Mouse (Mus musculus): ENCODE results near the gene Tubb2b. TPM values are rescaled to one million over a fixed set of nuclear protein-coding genes. Genes with fewer than 3 reads are reported as not detected.

Tubb2b gene
- polyA plus RNA-seq, 1 experiment from 2014 or later, result 36.6 TPM

GRCm38 (mm10) chr13:34116508-34116907 is 13.8 kb downstream of the Tubb2b start:
- WGBS, result 71% methylated on average over 6 of the region's 6 CpGs
- Histone ChIP-seq H3K9ac (no peak overlapping the region), H3K4me2 (no peak overlapping the region), H3K27me3 (no peaks in the 10 kb centered on the region), H3K36me3 (no peaks in the 10 kb centered on the region), H3K9me3 (replicated peaks) (no peaks in the 10 kb centered on the region), H3K4me3 (replicated peaks) (no peak overlapping the region), H3K4me1 (0 out of 2 replicates have a peak, but pooled peaks cover 3% of the 10 kb centered on the region), H3K27ac (no peak overlapping the region)
- ATAC-seq (replicated peaks; ENCODE audit: low FRiP score), result no peak

GRCm38 (mm10) chr13:34114654-34115053 is 15.6 kb downstream of the Tubb2b start:
- 0 out of 2 replicates have a peak, but pooled peaks cover 8% of the 10 kb centered on the region for H3K4me1 ChIP-seq
- H3K9ac ChIP-seq, result no peak overlapping the region
- WGBS, result 84% methylated on average over 4 of the region's 4 CpGs
- H3K9me3 ChIP-seq (replicated peaks), result no peaks in the 10 kb centered on the region
- H3K4me2 ChIP-seq, result no peak overlapping the region
- H3K27me3 ChIP-seq, result no peaks in the 10 kb centered on the region
- ATAC-seq (replicated peaks; ENCODE audit: low FRiP score), result no peak
- no peak overlapping the region for H3K27ac ChIP-seq
- no peaks in the 10 kb centered on the region for H3K36me3 ChIP-seq
- no peak overlapping the region for H3K4me3 ChIP-seq (replicated peaks)

GRCm38 (mm10) chr13:34113086-34113485 is 17.2 kb downstream of the Tubb2b start:
- Histone ChIP-seq H3K4me2 (no peak overlapping the region), H3K9me3 (replicated peaks) (no peaks in the 10 kb centered on the region), H3K27me3 (no peaks in the 10 kb centered on the region), H3K9ac (no peak overlapping the region), H3K36me3 (no peaks in the 10 kb centered on the region), H3K4me1 (0 out of 2 replicates have a peak, but pooled peaks cover 5% of the 10 kb centered on the region), H3K4me3 (replicated peaks) (no peak overlapping the region), H3K27ac (no peak overlapping the region)
- ATAC-seq (replicated peaks; ENCODE audit: low FRiP score), result no peak
- WGBS, result 91% methylated on average over 3 of the region's 3 CpGs

- no peak for ATAC-seq (replicated peaks; ENCODE audit: low FRiP score)
- H3K36me3 ChIP-seq, result no peaks in the 10 kb centered on the region
- H3K27ac ChIP-seq, result no peak overlapping the region
- no peak overlapping the region for H3K4me2 ChIP-seq
- no peak overlapping the region for H3K9ac ChIP-seq
- H3K4me1 ChIP-seq, result 0 out of 2 replicates have a peak, but pooled peaks cover 5% of the 10 kb centered on the region
- WGBS, result 83% methylated on average over 5 of the region's 5 CpGs
- H3K27me3 ChIP-seq, result no peaks in the 10 kb centered on the region
- no peaks in the 10 kb centered on the region for H3K9me3 ChIP-seq (replicated peaks)
- H3K4me3 ChIP-seq (replicated peaks), result no peak overlapping the region
Observed at GRCm38 (mm10) chr13:34112369-34113081, 17.7 kb downstream of the Tubb2b start.

GRCm38 (mm10) chr13:34111878-34112277 is 18.4 kb downstream of the Tubb2b start:
- 88% methylated on average over 3 of the region's 3 CpGs for WGBS
- H3K36me3 ChIP-seq, result no peaks in the 10 kb centered on the region
- no peak overlapping the region for H3K4me2 ChIP-seq
- H3K4me1 ChIP-seq, result 0 out of 2 replicates have a peak, but pooled peaks cover 5% of the 10 kb centered on the region
- ATAC-seq (replicated peaks; ENCODE audit: low FRiP score), result no peak
- H3K9me3 ChIP-seq (replicated peaks), result no peaks in the 10 kb centered on the region
- no peak overlapping the region for H3K27ac ChIP-seq
- no peaks in the 10 kb centered on the region for H3K27me3 ChIP-seq
- H3K4me3 ChIP-seq (replicated peaks), result no peak overlapping the region
- H3K9ac ChIP-seq, result no peak overlapping the region

- Histone ChIP-seq H3K4me3 (replicated peaks) (no peak overlapping the region), H3K9ac (no peak overlapping the region), H3K27me3 (no peaks in the 10 kb centered on the region), H3K9me3 (replicated peaks) (no peaks in the 10 kb centered on the region), H3K27ac (peak overlapping the region; percentile 23; the same call in 1 of the 2 replicates), H3K4me2 (no peak overlapping the region), H3K4me1 (0 out of 2 replicates have a peak, but pooled peaks cover 5% of the 10 kb centered on the region), H3K36me3 (no peaks in the 10 kb centered on the region)
- WGBS, result 32% methylated on average over 5 of the region's 5 CpGs
- ATAC-seq (replicated peaks; ENCODE audit: low FRiP score), result 0 out of 2 replicates have a peak, but pooled peaks have one; percentile 46
Observed at GRCm38 (mm10) chr13:34111019-34111418, 19.2 kb downstream of the Tubb2b start.

- Histone ChIP-seq H3K9me3 (replicated peaks) (no peaks in the 10 kb centered on the region), H3K4me3 (replicated peaks) (no peak overlapping the region), H3K4me2 (no peak overlapping the region), H3K4me1 (0 out of 2 replicates have a peak, but pooled peaks cover 5% of the 10 kb centered on the region), H3K27me3 (no peaks in the 10 kb centered on the region), H3K36me3 (no peaks in the 10 kb centered on the region), H3K27ac (peak overlapping the region; percentile 51), H3K9ac (no peak overlapping the region)
- 59% methylated on average over 4 of the region's 4 CpGs for WGBS
- ATAC-seq (replicated peaks; ENCODE audit: low FRiP score), result peak; percentile 71
Observed at GRCm38 (mm10) chr13:34109677-34110058, 20.6 kb downstream of the Tubb2b start.

GRCm38 (mm10) chr13:34109035-34109676 is 21.1 kb downstream of the Tubb2b start:
- H3K4me1 ChIP-seq, result 0 out of 2 replicates have a peak, but pooled peaks cover 5% of the 10 kb centered on the region
- H3K9ac ChIP-seq, result no peak overlapping the region
- no peaks in the 10 kb centered on the region for H3K36me3 ChIP-seq
- WGBS, result 83% methylated on average over 4 of the region's 4 CpGs
- H3K27me3 ChIP-seq, result no peaks in the 10 kb centered on the region
- no peak overlapping the region for H3K4me2 ChIP-seq
- peak overlapping the region; percentile 51 for H3K27ac ChIP-seq
- no peaks in the 10 kb centered on the region for H3K9me3 ChIP-seq (replicated peaks)
- no peak overlapping the region for H3K4me3 ChIP-seq (replicated peaks)
- ATAC-seq (replicated peaks; ENCODE audit: low FRiP score), result no peak

- Histone ChIP-seq H3K36me3 (no peaks in the 10 kb centered on the region), H3K9ac (no peak overlapping the region), H3K27ac (no peak overlapping the region), H3K9me3 (replicated peaks) (no peaks in the 10 kb centered on the region), H3K4me1 (0 out of 2 replicates have a peak, but pooled peaks cover 5% of the 10 kb centered on the region), H3K4me2 (no peak overlapping the region), H3K4me3 (replicated peaks) (no peak overlapping the region), H3K27me3 (no peaks in the 10 kb centered on the region)
- no peak for ATAC-seq (replicated peaks; ENCODE audit: low FRiP score)
- 86% methylated on average over 1 of the region's 1 CpGs for WGBS
Observed at GRCm38 (mm10) chr13:34106999-34107398, 23.3 kb downstream of the Tubb2b start.

- Histone ChIP-seq H3K36me3 (no peaks in the 10 kb centered on the region), H3K27ac (no peak overlapping the region), H3K27me3 (no peaks in the 10 kb centered on the region), H3K9me3 (replicated peaks) (no peaks in the 10 kb centered on the region), H3K4me1 (0 out of 2 replicates have a peak, but pooled peaks cover 4% of the 10 kb centered on the region), H3K4me2 (no peak overlapping the region), H3K4me3 (replicated peaks) (no peak overlapping the region), H3K9ac (no peak overlapping the region)
- no peak for ATAC-seq (replicated peaks; ENCODE audit: low FRiP score)
- 89% methylated on average over 2 of the region's 2 CpGs for WGBS
Observed at GRCm38 (mm10) chr13:34106256-34106655, 24.0 kb downstream of the Tubb2b start.

GRCm38 (mm10) chr13:34105364-34105763 is 24.9 kb downstream of the Tubb2b start:
- H3K9ac ChIP-seq, result no peak overlapping the region
- H3K4me2 ChIP-seq, result no peak overlapping the region
- no peak for ATAC-seq (replicated peaks; ENCODE audit: low FRiP score)
- no peak overlapping the region for H3K27ac ChIP-seq
- WGBS, result 74% methylated on average over 1 of the region's 1 CpGs
- H3K27me3 ChIP-seq, result no peaks in the 10 kb centered on the region
- no peaks in the 10 kb centered on the region for H3K4me1 ChIP-seq
- H3K4me3 ChIP-seq (replicated peaks), result no peak overlapping the region
- H3K36me3 ChIP-seq, result no peaks in the 10 kb centered on the region
- H3K9me3 ChIP-seq (replicated peaks), result no peaks in the 10 kb centered on the region

GRCm38 (mm10) chr13:34101908-34102307 is 28.4 kb downstream of the Tubb2b start:
- H3K4me2 ChIP-seq, result no peak overlapping the region
- no peak for ATAC-seq (replicated peaks; ENCODE audit: low FRiP score)
- no peaks in the 10 kb centered on the region for H3K36me3 ChIP-seq
- H3K4me3 ChIP-seq (replicated peaks), result no peak overlapping the region
- H3K27me3 ChIP-seq, result no peaks in the 10 kb centered on the region
- H3K27ac ChIP-seq, result no peak overlapping the region
- H3K9me3 ChIP-seq (replicated peaks), result no peaks in the 10 kb centered on the region
- H3K9ac ChIP-seq, result no peak overlapping the region
- WGBS, result 81% methylated on average over 9 of the region's 9 CpGs
- H3K4me1 ChIP-seq, result no peaks in the 10 kb centered on the region
